Mouse (Mus musculus): ENCODE results near the gene Fgfbp1. TPM values are rescaled to one million over a fixed set of nuclear protein-coding genes. Genes with fewer than 3 reads are reported as not detected.

The Fgfbp1 gene
- not detected in 2 replicates for polyA plus RNA-seq (2012; ENCODE audit: low replicate concordance)

GRCm38 (mm10) chr5:43981620-43982019 is at the start of gene Fgfbp1:
Fgfbp1 (minus strand) TSS chr5:43981779.

Other genes with a start within 250 kb of the Fgfbp1 start
- gene Bst1, start 162.9 kb downstream of the Fgfbp1 start, polyA plus RNA-seq (2012; ENCODE audit: low replicate concordance) = 0.44 and 1.0 TPM in 2 replicates
- gene Fbxl5, start 160.1 kb downstream of the Fgfbp1 start, polyA plus RNA-seq (2012; ENCODE audit: low replicate concordance) = 7.1 and 21.2 TPM in 2 replicates
- gene Cd38, start 113.2 kb downstream of the Fgfbp1 start, polyA plus RNA-seq (2012; ENCODE audit: low replicate concordance) = 0.39 and 0.85 TPM in 2 replicates
- 0.52 TPM in 1 of 2 replicates, not detected in the other for gene Gm7879, start 68.6 kb downstream of the Fgfbp1 start, polyA plus RNA-seq (2012; ENCODE audit: low replicate concordance)
- gene Prom1, start 120.3 kb upstream of the Fgfbp1 start, polyA plus RNA-seq (2012; ENCODE audit: low replicate concordance) = 0.34 TPM in 1 of 2 replicates, not detected in the other
- 55.5 and 80.9 TPM in 2 replicates for gene Tapt1, start 244.8 kb upstream of the Fgfbp1 start, polyA plus RNA-seq (2012; ENCODE audit: low replicate concordance)